Mouse (Mus musculus) heart, adult 2 months (tissue): ENCODE measurements around the gene Drd1.

Experiments used
- CTCF ChIP-seq: fragments of 200-600 bp; IDR thresholded peaks from 2 replicates; pipeline ENCODE4 v1.8.1; 2022; ENCODE audit warnings: antibody characterized with exemption, mild to moderate bottlenecking, moderate library complexity
- EP300 ChIP-seq: fragments of 200-500 bp; IDR thresholded peaks from 2 replicates; pipeline ENCODE4 v1.6.1; 2011; ENCODE audit warnings: low read depth, low read length, control low read depth; ENCODE audit not compliant: insufficient read depth
- POLR2A ChIP-seq: fragments of 200-500 bp; IDR thresholded peaks from 2 replicates; pipeline ENCODE4 v1.6.1; 2011; ENCODE audit warnings: mild to moderate bottlenecking, low read depth, low read length, control low read depth; ENCODE audit not compliant: insufficient read depth

- TF ChIP-seq CTCF (no peak), POLR2A (no peak), EP300 (no peak)
These were observed 28.4 kb downstream of the Drd1 start for GRCm38 (mm10) chr13:54027079-54027478.
